Mouse (Mus musculus): ENCODE measurements at regions not wholly inside any gene's neighbourhood (a gene's known extent, or its start where the extent isn't known, plus 50 kb on each side); places are given as distances from the start of the nearest gene placed in this dataset.

- TF ChIP-seq CTCF (IDR thresholded peaks at IDR 0.05; ENCODE audit: borderline replicate concordance, insufficient read depth, low read depth, low read length) (no peak), POLR2A (IDR thresholded peaks at IDR 0.05; ENCODE audit: borderline replicate concordance, insufficient read depth, low read length) (no peak)
Observed at GRCm38 (mm10) chr8:26243743-26244142, 124.4 kb downstream of the Gm45692 start.

Data from cerebellum, adult 2 months (tissue).